Mouse (Mus musculus) ovary, postnatal 10 days (tissue): ENCODE results near the gene Padi2.

Source experiments
- DNase-seq: peaks from one replicate; pipeline ENCODE4 v3.0.0; 2022; ENCODE audit warnings: low spot score

Padi2 gene

DNA sequence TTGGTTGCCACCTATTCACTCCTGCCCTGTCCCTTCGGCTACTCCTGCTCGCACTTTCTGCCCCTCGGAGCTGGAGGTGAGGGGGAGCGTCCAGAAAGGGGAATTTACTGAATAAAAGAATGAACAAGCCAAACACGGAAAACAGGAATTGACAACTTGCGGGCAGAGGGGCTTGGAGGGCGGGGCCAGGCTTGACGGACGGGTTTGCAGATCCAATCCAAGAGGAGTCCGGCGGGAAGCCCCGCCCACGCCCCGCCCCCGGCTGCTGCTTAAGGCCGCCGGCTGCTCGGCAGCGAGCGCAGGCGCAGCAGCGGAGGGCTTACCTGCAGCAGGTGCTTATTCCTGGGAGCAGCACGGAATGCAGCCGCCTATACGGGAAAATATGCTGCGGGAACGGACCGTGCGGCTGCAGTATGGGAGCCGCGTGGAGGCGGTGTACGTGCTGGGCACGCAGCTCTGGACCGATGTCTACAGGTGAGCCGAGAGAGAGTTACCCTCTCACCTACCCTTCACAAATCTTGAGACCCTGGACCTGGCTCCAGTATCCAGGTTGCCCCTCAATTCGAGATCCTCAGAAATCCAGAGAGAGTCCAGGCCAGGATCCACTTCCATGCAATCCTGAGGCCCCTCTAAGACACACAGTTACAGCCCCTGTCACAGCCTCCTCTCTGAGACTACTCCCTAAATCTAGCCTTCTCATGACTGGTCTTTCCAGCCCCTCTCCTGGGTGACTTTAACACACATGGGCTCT, at the start of gene Padi2:
Padi2 (plus strand) TSS at position 269 of the 751 bp plus-strand sequence.
- peak; percentile 41 for DNase-seq

DNA sequence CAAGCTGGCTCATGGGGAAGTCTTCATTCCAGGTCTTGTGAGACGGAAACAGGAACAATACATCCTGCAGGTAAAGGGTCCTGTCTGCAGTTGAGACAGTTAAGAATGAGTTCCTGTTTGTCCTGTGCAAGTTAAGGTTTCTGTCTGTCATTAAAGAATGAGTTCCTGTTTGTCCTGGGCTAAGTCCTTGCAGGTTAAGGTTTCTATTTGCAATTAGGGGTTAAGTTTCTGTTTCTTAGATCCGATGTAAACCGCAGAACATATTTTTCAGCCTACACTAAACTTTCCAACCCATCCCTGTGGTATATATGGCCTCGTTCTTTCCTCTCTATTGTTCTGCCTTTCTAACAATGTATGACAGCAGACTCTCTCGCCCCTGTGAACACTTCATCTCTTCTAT, 49.1 kb upstream of the Padi2 start:
- DNase-seq = no peak

DNA sequence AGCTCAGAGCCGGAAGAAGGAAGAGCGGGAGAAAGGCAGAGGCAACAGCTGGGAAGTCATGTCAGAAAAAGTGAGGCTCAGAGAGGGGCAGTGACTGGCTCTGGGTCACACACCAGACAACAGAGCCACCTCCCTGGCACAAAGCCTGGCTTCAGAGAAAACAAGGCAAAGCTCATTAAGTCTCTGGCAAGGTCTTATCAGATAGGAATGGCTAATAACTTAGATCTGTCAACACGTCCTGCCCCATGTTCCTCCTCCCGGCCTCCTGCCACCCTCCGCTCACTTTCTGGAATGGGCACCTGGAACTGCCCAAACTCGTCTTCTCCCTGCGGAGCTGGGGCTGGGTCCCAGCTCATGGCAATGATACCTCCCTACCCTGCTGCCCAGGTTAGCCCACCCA, 48.3 kb upstream of the Padi2 start:
- DNase-seq = no peak

DNA sequence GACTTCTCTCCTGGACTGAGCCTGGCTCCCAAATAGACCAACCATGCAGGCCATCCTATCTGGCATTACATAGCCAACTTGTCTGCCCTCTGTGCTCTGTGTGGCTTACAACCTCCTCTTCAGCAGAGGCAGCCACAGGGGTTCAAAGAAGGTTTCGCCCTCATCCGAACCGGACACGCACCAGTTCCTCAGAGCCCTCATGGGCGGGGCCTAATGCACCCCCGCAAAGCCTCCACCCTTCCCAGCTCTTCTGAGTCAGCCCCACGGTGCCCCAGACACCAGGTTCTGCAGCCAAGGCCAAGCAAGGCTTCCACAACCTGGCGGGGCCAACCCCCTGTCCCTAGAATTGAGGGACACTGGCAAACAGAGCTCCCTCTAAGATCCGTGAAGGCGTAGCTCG, 46.9 kb upstream of the Padi2 start:
- DNase-seq = no peak

DNA sequence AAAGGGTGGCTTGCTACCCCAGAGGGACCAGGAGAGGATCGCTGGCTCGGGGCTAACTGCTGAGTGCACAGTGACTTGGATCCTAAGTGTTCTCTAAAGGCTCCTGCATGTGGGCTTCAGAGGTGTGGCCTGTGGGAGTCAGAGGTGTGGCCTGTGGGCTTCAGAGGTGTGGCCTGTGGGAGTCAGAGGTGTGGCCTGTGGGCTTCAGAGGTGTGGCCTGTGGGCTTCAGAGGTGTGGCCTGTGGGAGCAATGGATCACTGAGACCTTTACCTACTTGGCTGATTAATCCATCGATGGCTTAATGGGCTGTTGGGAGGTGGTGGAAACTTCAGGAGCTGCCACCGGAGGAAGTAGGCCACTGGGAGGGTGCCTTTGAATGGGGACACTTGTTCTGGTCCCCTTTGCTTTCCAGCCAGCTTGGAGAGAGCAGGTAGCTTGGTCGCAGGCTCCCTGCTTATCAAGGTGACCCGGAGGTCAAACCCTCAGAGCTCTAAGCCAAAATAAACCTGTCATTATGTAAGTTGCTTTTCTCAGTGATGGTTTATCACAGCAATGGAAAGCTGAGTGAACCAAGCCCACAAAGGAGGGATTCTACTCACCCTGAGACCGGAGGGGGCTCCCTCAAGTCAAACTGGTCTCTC, 45.9 kb upstream of the Padi2 start:
- DNase-seq = no peak

DNA sequence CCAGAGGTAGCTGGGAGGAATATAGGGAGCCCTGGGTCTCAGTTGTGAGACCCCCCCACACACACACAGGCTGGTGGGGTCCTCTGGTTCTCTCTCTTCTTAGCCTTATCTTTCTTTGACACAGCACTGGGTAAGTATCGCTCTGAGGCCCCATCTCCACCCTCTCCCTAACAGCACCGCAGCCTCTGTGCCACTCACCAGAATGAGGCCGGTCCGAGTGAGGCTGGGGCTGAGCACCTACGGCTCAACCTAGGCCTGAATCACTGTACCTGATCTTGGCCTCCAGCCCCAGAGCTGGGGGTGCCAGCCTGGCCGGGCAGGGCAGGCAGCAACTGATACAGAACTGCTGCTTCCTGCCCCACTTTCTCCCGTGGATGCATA, 45.4 kb upstream of the Padi2 start:
- DNase-seq = no peak

DNA sequence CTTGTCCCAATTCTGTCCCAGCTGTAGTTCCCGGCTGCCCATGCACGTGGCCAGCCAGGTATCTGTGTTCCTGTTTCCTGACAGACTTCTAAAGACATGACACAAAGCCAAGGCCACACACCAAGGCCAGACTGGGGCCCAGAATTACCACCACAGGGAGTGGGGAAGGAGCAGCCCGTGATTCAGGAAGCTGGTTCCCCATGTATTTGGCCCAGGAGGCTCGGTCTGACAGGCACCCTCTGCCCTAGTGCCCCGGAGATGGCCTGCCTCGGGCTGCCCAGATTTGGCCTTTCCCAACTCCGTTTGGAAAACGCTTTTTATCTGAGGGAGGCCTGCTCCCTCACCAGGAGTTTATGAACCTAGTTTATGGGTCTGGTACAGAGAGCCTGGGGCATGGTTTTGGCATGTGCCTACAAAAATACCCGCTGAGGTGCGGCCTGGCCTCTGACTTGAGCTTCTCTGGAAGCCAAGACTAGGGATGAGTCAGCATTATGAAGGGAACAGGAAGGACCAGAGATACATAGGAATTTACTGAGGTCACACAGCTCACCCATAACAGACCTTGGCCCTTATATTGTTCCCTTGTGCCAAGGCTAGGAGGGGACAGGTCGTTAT, 44.0 kb upstream of the Padi2 start:
- DNase-seq = no peak

DNA sequence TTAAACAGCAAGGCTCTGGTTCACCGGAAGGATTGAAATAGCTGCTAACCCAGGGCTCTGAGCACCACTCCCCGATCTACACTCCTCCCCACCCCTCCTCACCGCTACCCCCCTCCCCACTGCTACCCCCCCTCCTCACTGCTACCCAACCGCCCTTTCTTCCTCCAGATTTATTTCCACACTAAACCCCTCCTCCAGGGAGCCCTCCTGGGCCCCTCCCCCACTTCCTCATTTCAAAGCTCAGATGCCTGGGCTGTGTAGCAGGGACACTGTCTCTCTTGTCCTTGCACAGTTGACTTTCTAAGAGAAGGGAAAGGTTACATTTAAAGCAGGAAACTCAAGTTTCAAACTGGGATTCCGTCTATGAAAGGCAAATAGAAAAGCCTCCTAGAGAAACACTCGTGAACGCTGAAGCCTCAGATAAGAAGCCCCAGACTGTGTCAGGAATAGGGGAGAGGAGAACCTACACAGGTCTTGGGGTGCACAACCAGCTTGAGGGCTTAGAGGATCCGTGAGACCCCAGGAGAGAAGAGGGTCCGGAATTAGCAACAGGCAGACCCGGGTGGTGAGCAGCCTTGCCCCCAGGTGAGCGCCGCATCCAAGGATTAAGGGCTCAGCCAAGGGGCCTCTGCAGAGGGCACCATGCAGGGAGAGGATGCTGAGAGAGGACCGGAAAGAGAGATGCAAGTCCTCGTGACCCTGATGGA, 37.5 kb upstream of the Padi2 start:
- no peak for DNase-seq

DNA sequence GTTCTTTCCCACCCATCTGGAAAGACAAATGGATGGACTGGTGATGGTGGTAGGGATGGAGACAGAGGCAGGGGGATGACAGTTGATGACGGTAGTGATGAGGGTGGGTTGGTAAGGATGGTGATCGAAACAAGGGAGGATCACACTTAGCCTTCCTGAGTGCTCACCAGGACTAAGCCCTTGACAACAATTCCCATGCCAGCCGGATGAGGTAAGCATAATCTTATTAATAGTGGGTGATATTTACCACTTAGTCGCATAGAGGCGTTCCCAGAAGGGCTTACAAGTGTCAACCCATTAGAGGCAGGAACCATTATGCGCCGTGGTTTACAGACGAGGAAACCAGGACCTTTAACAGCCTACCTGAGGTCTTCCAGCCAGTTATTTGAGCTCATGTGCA, 36.2 kb upstream of the Padi2 start:
- no peak for DNase-seq

DNA sequence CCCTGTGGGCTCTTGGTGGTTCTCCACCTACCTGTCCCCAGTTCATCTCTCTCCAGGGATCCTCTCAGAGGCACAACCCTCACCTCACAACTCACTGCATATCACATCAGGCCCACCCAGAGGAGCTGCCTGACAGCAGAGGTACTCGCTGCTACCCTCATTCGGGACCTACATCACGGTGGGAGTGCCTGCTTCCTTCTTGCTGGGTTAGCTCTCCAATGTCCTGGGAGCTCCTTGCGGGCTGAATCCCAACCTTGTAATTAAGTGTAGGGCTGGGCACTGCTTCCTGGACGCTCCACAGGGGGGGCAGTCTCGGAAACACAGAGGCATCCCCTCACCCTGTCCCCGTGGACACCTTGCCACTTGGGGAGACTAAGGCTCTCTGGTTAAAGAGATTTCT, 35.3 kb upstream of the Padi2 start:
- no peak for DNase-seq

DNA sequence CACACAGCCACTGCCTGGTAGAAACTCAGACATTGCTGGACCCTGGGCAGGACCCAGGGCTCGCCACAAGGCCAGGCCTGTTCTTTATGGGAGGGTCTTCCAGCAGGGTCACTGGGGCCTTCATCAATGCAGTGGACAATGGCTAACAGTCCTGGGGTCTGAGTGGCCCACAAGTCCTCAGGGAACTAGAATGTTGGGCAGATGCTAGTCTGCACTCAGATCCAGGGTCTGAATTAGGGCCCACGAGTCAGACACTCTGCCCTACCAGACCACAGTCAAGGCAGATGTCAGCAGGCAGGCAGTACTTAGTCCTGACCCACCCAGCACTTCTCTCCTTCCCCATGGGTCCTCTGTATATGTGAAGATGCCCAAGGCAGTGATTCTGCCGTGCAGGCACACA, 34.8 kb upstream of the Padi2 start:
- no peak for DNase-seq

DNA sequence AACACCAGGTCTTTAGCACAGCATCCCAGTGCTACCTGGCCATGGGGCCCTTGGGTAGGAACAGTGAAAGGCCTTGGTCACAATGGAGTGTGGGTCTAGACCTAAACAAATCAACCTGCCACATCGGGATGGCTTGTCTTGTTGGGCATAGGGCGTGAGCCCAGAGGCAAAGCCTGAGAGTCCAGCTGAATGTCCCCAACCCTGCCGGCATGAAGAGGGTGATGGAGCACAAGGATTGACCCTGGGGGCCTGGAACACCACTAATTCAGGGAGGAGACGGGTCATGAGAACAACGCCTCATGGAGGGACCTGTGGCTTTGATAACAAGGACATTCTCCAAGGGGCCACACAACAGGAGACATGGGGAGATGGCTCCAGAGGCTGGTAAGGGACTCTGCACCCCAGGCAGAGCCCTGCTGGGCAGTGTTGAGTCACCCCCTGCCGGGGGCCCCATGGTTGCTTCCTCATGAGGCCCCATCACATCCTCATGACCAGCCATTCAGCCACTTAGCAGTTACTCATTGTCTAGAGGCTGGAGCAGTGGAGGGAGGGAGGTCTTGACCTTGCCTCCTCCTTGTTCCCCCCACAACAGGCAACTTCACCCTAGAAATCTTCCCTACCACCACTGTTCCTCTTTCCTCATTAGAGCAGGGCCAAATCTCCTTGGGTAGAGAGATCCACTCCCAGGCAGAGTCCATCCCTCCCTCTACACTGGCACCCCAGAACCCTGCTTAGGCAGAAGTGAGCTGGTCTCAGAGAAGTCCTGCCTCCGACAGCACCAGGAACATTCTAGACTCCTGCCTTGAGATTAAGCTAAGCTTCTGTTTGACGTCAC, 34.1 kb upstream of the Padi2 start:
- DNase-seq = no peak

DNA sequence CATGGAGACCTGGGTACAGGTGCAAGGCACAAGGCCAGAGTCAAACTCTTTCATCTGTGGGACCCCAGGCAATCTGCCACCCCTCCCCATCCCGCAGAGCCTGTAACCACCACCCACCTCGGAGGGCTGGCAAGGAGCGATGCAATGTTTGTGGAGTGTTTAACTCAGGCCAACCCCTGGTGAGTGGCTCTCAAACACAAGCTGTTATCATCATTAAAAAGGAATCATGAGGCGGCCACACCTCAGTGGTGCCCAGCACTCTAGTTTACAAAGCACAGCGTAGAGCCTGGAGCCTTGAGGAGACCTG, 33.5 kb upstream of the Padi2 start:
- no peak for DNase-seq

DNA sequence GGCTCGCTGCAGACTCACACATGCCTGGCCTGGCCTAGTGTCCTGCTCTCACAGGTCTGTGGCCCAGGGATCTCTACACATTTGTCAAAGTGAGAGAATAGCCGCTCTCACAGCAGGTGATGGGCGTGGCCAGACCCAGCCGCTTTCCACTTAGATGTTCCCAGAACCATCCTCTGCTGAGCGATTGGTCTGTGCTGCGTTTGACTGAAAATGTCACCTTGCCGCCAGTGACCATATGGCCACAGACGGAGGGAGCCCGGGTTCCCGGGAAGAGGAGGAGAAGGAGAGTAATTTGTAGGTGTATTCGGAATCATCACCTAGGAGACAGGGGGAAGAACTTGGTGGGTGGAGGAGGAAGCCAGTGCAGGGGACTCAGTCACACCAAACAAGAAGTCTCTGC, 33.1 kb upstream of the Padi2 start:
- DNase-seq = no peak

DNA sequence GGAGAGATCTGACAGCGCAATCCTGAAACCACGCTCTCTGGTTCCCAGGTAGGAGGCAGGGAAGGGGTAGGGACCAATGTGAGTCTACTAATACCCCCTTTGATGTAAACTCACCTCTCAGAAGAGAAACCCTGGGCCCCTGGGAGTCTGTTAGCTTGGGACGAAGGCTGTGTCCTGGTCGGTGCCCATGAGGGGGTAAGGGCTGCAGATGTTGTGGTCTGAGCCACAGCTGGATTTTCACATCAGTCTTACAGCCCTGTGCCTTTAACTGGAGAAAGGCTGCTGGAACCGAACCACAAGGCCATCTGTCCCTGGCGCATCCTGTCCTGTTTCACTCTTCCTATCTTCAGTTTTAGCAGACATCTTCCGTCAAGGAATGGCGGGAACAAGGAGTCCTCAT, 30.0 kb upstream of the Padi2 start:
- no peak for DNase-seq

DNA sequence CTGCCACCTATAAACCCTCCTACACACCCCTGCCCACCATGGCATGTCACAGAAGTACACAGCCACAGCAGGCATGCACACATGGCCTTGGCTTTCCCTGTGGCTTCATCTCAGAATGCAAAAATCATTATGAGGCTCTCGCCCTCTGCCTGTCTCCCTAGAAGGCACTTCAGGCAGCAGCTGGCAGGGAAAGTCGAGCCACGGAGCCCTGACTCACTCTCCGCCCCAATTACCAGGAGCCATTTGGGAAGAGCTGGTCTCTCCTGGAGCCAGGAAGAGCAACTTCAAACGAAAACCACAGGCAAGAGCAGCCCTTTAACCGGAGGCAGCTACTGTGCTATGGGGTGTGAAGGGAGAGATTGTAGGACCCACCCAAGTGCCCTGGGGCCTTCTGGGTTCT, 29.5 kb upstream of the Padi2 start:
- no peak for DNase-seq

DNA sequence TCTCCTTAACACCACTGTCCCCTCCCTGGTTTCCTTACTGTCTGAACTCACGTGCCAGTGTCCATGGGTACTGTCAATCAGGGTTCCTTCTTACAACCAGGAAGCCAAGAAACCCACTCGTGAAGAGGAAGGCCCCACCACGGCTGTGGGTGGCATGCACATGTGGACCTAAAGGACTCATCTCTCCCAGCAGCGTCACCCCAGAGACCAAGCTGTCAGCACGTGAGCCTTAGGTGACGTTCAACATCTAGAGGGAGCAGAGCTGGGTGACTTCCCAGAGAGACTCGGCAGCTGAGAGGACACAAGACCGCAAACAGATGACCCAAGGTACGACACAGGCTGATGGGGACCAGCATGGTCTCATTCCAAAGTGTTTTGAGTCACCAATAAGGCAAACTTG, 28.7 kb upstream of the Padi2 start:
- no peak for DNase-seq

DNA sequence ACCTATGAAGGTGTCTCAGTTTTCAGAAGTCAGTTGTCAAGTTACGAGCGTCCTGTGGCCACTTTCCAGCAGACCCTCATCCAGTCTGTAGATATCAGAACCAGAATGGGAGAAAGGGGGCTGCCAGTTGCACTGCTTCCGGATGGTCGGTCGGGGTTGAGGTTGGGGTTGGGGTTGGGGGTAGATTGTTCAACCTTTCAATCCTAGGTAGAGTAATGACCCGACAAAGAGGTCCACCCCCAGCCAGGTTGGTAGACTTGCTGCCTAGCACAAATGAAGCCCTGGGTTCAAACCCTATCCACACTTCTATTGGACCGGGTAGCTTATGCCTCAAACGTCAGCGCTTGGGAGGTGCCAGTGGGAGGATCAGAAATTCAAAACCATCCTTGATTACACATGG, 27.5 kb upstream of the Padi2 start:
- no peak for DNase-seq

DNA sequence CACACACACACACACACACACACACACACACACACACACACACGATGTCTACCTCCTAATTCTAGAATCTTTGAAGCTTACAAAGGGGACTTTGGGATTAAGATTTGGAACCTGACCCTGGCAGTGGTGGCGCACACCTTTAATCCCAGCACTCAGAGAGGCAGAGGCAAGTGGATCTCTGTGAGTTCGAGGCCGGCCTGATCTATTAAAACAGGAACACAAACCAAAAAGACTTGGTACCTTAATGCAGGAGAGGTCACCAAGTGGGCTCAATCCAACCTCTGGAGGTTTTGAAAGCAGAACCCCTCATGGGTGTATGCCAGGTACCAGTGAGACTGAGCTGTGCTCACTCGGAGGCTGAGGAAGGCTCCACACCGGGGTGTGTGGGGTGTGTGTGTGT, 27.0 kb upstream of the Padi2 start:
- DNase-seq = no peak

DNA sequence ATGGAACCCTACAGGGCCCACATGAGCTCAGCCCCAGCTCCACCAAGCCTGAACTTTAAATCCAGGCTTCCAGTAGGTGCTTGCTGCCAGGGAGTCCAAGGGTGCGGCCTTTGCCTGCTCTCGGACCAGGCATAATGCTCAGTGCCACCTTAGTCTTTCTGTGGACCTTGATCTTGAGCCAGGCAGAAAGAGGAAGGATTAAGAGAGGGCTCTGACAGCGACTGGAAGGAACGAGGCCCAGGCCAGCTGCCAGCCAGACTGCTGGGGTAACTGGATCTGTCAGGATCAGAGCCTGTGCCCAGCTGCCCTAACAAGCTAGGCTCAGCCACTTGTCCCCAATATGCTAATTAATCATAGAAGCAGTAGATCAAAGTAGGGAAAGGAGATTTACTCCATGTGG, 26.4 kb upstream of the Padi2 start:
- DNase-seq = no peak

DNA sequence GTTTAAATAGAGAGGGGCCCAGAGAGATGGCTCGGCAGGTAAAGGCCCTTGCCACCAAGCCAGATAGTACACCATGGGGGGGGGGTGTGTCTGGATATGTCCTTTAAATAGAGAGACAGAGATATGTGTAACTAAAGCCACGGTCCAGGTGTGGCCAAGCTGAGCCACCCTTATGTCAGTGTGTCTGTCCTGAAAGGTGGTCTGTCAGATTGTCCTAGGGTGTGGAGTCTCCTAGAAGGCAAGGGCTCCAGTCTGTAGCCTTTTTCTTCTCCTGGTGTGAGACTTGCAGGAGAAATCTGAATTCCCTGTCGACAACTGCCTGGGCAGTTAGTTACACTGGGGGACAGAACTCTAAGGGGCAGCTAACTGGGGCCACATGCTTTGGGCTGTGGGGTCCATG, 25.9 kb upstream of the Padi2 start:
- no peak for DNase-seq

DNA sequence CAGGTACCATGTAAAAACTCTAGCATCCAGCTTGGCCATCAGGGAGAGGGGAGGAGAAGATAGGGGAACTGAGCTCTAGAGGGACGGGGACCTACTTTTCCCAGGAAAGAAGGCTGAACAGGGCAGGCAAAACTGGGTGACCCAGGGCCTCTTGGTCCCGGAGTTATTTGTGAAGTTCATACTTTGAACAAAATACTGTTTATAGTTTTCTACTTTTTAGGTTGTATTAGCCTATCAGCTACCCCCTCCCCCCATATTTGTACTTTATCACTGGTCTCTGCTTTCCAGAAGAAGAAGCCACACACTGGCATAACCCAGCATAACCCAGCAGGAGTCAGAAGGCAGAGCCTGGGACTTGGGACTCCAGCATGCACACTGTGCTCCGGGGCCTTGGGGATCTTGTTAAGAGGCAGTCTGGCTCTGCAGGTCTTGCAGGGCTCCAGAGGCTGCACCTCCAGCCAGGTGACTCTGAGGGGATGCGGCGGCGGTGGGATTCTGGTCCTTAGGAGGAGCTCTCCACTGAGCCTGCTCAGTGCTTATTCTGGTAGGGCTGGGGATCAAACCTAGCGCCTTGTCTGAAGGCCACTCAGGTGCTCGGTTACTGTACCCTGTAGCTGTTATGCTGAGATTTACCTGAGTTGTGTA, 25.0 kb upstream of the Padi2 start:
- DNase-seq = no peak
